Mouse (Mus musculus) MEL (cell line): ENCODE measurements at regions not wholly inside any gene's neighbourhood (a gene's known extent, or its start where the extent isn't known, plus 50 kb on each side); places are given as distances from the start of the nearest gene placed in this dataset.

Experiments used
- CTCF ChIP-seq, 3 experiments: IDR thresholded peaks in 2 of 3; conservative IDR thresholded peaks in 1 of 3; 2 replicates each; pipeline ENCODE4 v1.5.1; 2011 to 2012; ENCODE audit warnings: low read length in 3 of 3, low read depth in 2 of 3, mild to moderate bottlenecking in 2 of 3, improper control_type of control experiment in 1 of 3, inconsistent platforms in 1 of 3, mixed read lengths in 1 of 3, moderate library complexity in 1 of 3; ENCODE audit not compliant: control insufficient read depth in 1 of 3, insufficient read depth in 1 of 3, poor library complexity in 1 of 3, severe bottlenecking in 1 of 3
- ELF1 ChIP-seq: IDR thresholded peaks from 2 replicates; pipeline ENCODE4 v1.6.1; 2014; ENCODE audit warnings: low read depth, mild to moderate bottlenecking, inconsistent platforms, low read length, improper control_type of control experiment, moderate library complexity
- EP300 ChIP-seq, 2 experiments: IDR thresholded peaks; 2 replicates each; pipeline ENCODE4 v1.6.1; 2011; ENCODE audit warnings: improper control_type of control experiment in 2 of 2, low read length in 2 of 2, low read depth in 1 of 2, mild to moderate bottlenecking in 1 of 2
- GABPA ChIP-seq: IDR thresholded peaks from 2 replicates; pipeline ENCODE4 v1.6.1; 2012; ENCODE audit warnings: low read depth, mild to moderate bottlenecking, inconsistent platforms, low read length, improper control_type of control experiment, moderate library complexity
- HCFC1 ChIP-seq: IDR thresholded peaks from 2 replicates; pipeline ENCODE4 v1.6.1; 2012; ENCODE audit warnings: low read depth, mild to moderate bottlenecking, inconsistent platforms, low read length, improper control_type of control experiment, moderate library complexity
- KAT2A ChIP-seq: conservative IDR thresholded peaks from 2 replicates; pipeline ENCODE4 v1.6.1; 2012; ENCODE audit warnings: low read depth, low read length, improper control_type of control experiment, inconsistent platforms
- MXI1 ChIP-seq: IDR thresholded peaks from 2 replicates; pipeline ENCODE4 v1.6.1; 2011; ENCODE audit warnings: mild to moderate bottlenecking, low read depth, low read length, improper control_type of control experiment
- NELFE ChIP-seq: IDR thresholded peaks from 2 replicates; pipeline ENCODE4 v1.6.1; 2011; ENCODE audit warnings: low read depth, low read length, improper control_type of control experiment
- SIN3A ChIP-seq: IDR thresholded peaks from 2 replicates; pipeline ENCODE4 v1.6.1; 2012; ENCODE audit warnings: low read length, improper control_type of control experiment, inconsistent platforms
- SMC3 ChIP-seq: IDR thresholded peaks from 2 replicates; pipeline ENCODE4 v1.6.1; 2011; ENCODE audit warnings: low read depth, low read length, improper control_type of control experiment
- TBP ChIP-seq: IDR thresholded peaks from 2 replicates; pipeline ENCODE4 v1.8.0; 2011; ENCODE audit warnings: low read depth, low read length, improper control_type of control experiment
- ZMIZ1 ChIP-seq: IDR thresholded peaks from 2 replicates; pipeline ENCODE4 v1.6.1; 2012; ENCODE audit warnings: low read depth, mild to moderate bottlenecking, inconsistent platforms, low read length, improper control_type of control experiment, moderate library complexity

GRCm38 (mm10) chr8:41623841-41624240 lies 207.0 kb upstream of the Frg1 start:
- TF ChIP-seq TBP: no peak
- TF ChIP-seq HCFC1: no peak
- TF ChIP-seq CTCF (IDR thresholded peaks at IDR 0.05 in 2 of 3, conservative IDR thresholded peaks at IDR 0.05 in 1 of 3; ENCODE audit: control insufficient read depth in 1 of 3, insufficient read depth in 1 of 3, low read depth in 2 of 3, low read length in 3 of 3, poor library complexity in 1 of 3, severe bottlenecking in 1 of 3): no peak
- TF ChIP-seq ELF1: no peak
- TF ChIP-seq EP300 (IDR thresholded peaks at IDR 0.05; ENCODE audit: low read depth in 1 of 2, low read length in 2 of 2): no peak
- TF ChIP-seq SMC3: no peak
- no peak for TF ChIP-seq SIN3A
- no peak for TF ChIP-seq ZMIZ1
- TF ChIP-seq NELFE: no peak
- TF ChIP-seq KAT2A: no peak
- TF ChIP-seq GABPA: no peak
- TF ChIP-seq MXI1: no peak
